Mouse (Mus musculus) kidney, adult 2 months (tissue): ENCODE data around the gene Fam76a.

ENCODE experiments used
- CTCF ChIP-seq: fragments of 200-500 bp; conservative IDR thresholded peaks from 2 replicates; pipeline ENCODE4 v1.5.1; 2011; ENCODE audit warnings: low read depth, mild to moderate bottlenecking, control low read depth, low read length, moderate library complexity, mixed read lengths; ENCODE audit not compliant: insufficient read depth, insufficient read length
- POLR2A ChIP-seq: fragments of 200-500 bp; IDR thresholded peaks from one replicate; pipeline ENCODE4 v1.6.1; 2011; ENCODE audit warnings: low read depth, low read length, control low read depth

GRCm38 (mm10) chr4:132863012-132863411 lies 59.3 kb downstream of the Fam76a start:
- TF ChIP-seq CTCF, result no peak
- TF ChIP-seq POLR2A, result no peak
